Mouse (Mus musculus): Measurements from ENCODE around the gene Cdh15. TPM values are rescaled to one million over a fixed set of nuclear protein-coding genes. Genes with fewer than 3 reads are reported as not detected.

Cdh15 gene
- polyA plus RNA-seq, 1 experiment from 2014 or later: 0.85 TPM

DNA sequence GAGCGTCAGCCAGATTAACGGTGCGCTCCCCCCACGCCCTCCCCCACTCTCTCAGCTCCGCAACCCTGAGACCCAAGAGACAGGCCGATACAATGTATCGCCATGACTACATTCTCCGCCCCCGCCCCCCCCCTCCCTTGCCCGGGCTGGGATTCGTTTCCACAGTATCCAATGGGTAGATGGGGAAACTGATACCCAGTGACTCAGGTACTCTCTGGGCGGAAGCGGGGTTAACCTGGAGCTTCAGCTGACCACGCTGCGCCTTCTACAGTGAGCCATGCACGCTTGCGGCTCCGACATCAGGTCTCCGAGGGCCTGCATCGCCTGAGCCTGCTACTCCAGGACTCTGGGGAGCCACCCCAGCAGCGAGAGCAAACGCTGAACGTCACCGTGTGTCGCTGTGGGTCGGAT, 17.0 kb downstream of the Cdh15 start:
- Histone ChIP-seq H3K4me2 (no peak overlapping the region), H3K9ac (no peak overlapping the region)
- no peak for ATAC-seq (ENCODE audit: insufficient read depth)

DNA sequence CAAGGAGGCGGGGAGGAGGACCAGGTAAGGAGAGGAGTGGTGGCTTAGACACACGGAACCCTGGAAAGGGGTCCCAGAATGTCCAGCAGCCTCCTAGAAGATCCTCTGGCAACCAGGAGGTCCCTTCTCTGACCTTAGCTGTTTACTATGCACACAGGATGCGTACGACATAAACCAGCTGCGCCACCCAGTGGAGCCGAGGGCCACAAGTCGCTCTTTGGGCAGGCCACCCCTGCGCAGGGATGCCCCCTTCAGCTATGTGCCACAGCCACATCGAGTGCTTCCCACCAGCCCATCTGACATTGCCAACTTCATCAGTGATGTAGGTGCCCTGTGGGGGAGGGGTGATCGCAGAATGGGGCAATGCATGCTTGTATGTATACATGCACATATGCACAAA, 17.7 kb downstream of the Cdh15 start:
- peaks cover 42% of the 10 kb centered on the region for H3K27me3 ChIP-seq
- H3K36me3 ChIP-seq (replicated peaks): no peaks in the 10 kb centered on the region
- H3K4me2 ChIP-seq: no peak overlapping the region
- H3K4me3 ChIP-seq (replicated peaks): no peak overlapping the region
- WGBS (ENCODE audit: insufficient replicate concordance): 51% methylated on average over 10 of the region's 10 CpGs
- H3K9me3 ChIP-seq (replicated peaks): no peaks in the 10 kb centered on the region
- no peak overlapping the region for H3K27ac ChIP-seq (replicated peaks)
- no peak for ATAC-seq (ENCODE audit: insufficient read depth)
- peaks cover 5% of the 10 kb centered on the region for H3K4me1 ChIP-seq (replicated peaks)
- H3K9ac ChIP-seq: no peak overlapping the region

More for the DNA sequence above, 17.0 kb downstream of the Cdh15 start:
- Histone ChIP-seq H3K36me3 (replicated peaks) (no peaks in the 10 kb centered on the region), H3K27ac (replicated peaks) (no peak overlapping the region), H3K4me1 (replicated peaks) (peaks cover 3% of the 10 kb centered on the region), H3K27me3 (peaks cover 42% of the 10 kb centered on the region), H3K9me3 (replicated peaks) (no peaks in the 10 kb centered on the region), H3K4me3 (replicated peaks) (no peak overlapping the region)
- WGBS (ENCODE audit: insufficient replicate concordance): 56% methylated on average over 26 of the region's 26 CpGs

DNA sequence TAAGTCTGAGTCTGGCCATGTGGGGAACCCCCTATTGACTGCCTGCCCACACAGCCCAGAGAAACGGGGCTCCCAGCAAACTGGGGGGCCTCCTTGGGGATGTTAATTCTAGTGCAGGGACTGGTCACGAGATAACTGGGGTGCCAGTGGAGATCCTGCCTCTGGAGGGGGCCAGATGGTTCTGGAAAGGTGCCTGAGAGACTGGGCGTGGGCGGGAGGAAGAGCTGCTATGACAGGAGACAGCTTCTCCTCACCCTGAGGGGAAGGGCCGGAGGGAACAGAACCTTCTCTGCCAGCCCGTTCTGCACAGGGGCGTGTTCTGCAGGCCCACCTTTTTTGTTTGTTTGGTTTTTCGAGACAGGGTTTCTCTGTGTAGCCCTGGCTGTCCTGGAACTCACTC, 18.5 kb downstream of the Cdh15 start:
- Histone ChIP-seq H3K9me3 (replicated peaks) (no peaks in the 10 kb centered on the region), H3K27ac (replicated peaks) (no peak overlapping the region), H3K4me3 (replicated peaks) (no peak overlapping the region), H3K4me1 (replicated peaks) (peaks cover 10% of the 10 kb centered on the region), H3K27me3 (peaks cover 36% of the 10 kb centered on the region), H3K9ac (no peak overlapping the region), H3K36me3 (replicated peaks) (no peaks in the 10 kb centered on the region), H3K4me2 (no peak overlapping the region)
- ATAC-seq (ENCODE audit: insufficient read depth): no peak
- WGBS (ENCODE audit: insufficient replicate concordance): 50% methylated on average over 8 of the region's 8 CpGs

DNA sequence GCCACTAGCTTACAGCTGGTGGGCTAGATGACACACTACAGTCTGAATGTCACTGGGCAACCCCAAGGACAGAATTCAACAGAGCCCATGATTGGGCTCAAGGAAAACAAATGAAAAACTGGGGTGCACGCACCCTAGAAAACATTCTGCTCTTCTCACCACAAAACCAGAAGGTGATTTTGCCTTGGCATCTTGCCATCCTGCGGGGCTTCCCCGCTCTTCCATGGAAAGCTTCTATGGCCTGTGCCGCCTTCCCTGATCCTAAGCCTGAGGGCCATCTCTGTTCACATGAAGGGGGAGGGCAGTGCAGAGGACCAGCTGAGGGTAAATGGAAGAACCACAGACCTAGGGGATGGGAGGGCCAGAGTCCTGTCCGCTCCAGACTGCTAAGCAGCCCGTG, 20.2 kb downstream of the Cdh15 start:
- Histone ChIP-seq H3K36me3 (replicated peaks) (no peaks in the 10 kb centered on the region), H3K4me1 (replicated peaks) (peaks cover 20% of the 10 kb centered on the region), H3K27me3 (peaks cover 35% of the 10 kb centered on the region), H3K4me3 (replicated peaks) (no peak overlapping the region), H3K4me2 (no peak overlapping the region), H3K9me3 (replicated peaks) (no peaks in the 10 kb centered on the region), H3K27ac (replicated peaks) (no peak overlapping the region), H3K9ac (no peak overlapping the region)
- WGBS (ENCODE audit: insufficient replicate concordance): 76% methylated on average over 6 of the region's 6 CpGs
- no peak for ATAC-seq (ENCODE audit: insufficient read depth)

DNA sequence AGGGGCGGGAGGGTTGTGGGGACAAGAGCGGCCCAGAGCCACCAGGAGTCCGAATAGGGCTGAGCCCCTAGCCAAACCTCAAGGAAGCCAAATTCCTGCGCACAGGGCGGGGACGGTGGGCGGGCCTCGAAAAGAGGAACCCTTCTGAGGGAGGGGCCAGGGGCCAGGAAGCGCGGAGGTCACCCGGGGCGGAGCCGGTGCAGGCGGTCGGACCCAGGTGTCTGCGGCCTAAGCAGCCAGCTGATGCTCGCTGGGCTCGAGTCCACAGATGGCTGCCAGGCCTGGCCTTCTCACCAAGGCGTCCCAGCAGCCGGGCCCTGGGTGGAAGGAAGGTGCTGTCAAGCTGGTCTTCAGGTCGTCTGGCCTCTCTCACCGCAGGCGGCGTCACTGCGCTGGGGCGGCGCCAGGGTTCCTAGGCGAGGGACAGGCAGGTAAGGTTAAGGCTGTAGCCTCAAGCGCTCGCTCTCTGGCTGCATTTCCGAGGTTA, 22.7 kb downstream of the Cdh15 start:
- ATAC-seq (ENCODE audit: insufficient read depth): no peak
- H3K27me3 ChIP-seq: peaks cover 12% of the 10 kb centered on the region
- H3K4me1 ChIP-seq (replicated peaks): peaks cover 20% of the 10 kb centered on the region
- H3K36me3 ChIP-seq (replicated peaks): no peaks in the 10 kb centered on the region
- WGBS (ENCODE audit: insufficient replicate concordance): 11% methylated on average over 31 of the region's 31 CpGs
- H3K9me3 ChIP-seq (replicated peaks): no peaks in the 10 kb centered on the region
- H3K4me2 ChIP-seq: peak overlapping the region; percentile 69
- H3K9ac ChIP-seq: no peak overlapping the region
- no peak overlapping the region for H3K27ac ChIP-seq (replicated peaks)
- peak overlapping the region; percentile 45 for H3K4me3 ChIP-seq (replicated peaks)

DNA sequence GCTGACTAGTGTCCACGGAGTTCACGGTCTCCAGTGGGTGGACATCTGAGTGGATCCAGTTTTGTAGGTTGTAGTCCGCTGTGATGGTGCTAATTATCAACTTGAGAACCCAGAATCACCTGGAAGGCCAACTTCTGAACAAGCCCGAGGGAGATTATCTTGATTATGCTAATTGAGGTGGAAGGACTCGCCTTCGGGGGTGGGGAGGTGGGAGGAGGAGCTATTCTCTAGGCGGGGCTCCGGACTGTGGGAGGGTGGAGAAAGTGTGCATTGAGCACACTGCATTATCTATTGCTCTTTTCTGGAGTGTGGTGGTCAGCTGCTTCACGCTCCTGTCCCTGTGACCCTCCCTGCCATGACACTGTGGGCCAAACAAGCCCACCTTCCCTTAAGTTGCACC, 23.9 kb downstream of the Cdh15 start:
- H3K9ac ChIP-seq: no peak overlapping the region
- whole genome bisulfite sequencing (ENCODE audit: insufficient replicate concordance): 40% methylated on average over 9 of the region's 9 CpGs
- no peak overlapping the region for H3K27ac ChIP-seq (replicated peaks)
- H3K4me1 ChIP-seq (replicated peaks): peaks cover 20% of the 10 kb centered on the region
- no peaks in the 10 kb centered on the region for H3K36me3 ChIP-seq (replicated peaks)
- H3K9me3 ChIP-seq (replicated peaks): no peaks in the 10 kb centered on the region
- H3K4me3 ChIP-seq (replicated peaks): no peak overlapping the region
- peaks cover 3% of the 10 kb centered on the region; the same call in 1 of the 2 replicates for H3K27me3 ChIP-seq
- no peak; the same call in 1 of the 2 replicates for ATAC-seq (ENCODE audit: insufficient read depth)
- H3K4me2 ChIP-seq: 0 out of 2 replicates have a peak overlapping the region, but pooled peaks have one; percentile 1

DNA sequence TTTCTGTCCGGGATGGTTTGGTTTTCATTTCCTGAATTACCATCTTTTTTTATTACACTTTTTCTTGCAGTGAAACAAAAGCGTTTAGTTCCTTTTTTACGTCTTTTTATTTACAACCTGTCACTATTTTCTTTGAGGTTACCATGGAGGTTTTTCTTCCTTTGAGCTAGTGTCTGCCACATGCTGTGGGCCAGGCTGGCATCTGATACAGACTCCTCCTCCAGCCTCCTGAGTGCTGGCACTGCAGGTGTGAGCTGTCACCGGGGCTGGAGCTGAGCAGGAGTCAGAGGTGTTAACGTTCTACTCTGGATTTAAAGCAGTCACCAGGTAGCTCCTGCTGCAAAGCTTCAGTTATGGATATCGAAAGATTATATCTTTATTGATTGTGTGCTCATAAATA, 25.4 kb downstream of the Cdh15 start:
- H3K27ac ChIP-seq (replicated peaks): no peak overlapping the region

DNA sequence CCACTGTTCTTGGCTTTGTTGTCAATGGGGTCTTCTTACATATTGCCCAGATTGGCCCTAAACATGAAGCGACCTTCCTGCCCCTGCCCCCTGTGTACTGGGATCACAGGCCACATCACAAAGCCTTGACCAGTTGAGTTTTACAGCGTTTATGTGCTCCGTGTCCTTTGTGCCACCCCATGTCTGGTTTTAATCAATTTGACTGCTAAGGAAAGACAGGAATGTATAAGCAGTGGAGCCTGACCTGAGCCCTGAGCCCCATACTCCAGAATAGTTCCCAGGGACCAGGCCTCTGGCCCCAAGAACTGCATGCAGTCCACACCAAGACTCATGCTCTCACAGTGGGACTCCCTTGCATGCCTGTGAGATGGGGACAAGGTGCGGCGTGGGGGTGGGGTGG, 27.4 kb downstream of the Cdh15 start:
- no peaks in the 10 kb centered on the region for H3K36me3 ChIP-seq (replicated peaks)
- H3K27ac ChIP-seq (replicated peaks): no peak overlapping the region
- no peak overlapping the region for H3K4me3 ChIP-seq (replicated peaks)
- WGBS (ENCODE audit: insufficient replicate concordance): 51% methylated on average over 5 of the region's 5 CpGs
- no peak overlapping the region for H3K4me2 ChIP-seq
- H3K9ac ChIP-seq: no peak overlapping the region
- no peaks in the 10 kb centered on the region for H3K9me3 ChIP-seq (replicated peaks)
- H3K4me1 ChIP-seq (replicated peaks): peaks cover 17% of the 10 kb centered on the region
- ATAC-seq (ENCODE audit: insufficient read depth): no peak
- H3K27me3 ChIP-seq: no peaks in the 10 kb centered on the region

More for the DNA sequence above, 25.4 kb downstream of the Cdh15 start:
- no peak overlapping the region for H3K4me2 ChIP-seq
- H3K9ac ChIP-seq: no peak overlapping the region
- H3K36me3 ChIP-seq (replicated peaks): no peaks in the 10 kb centered on the region
- H3K4me3 ChIP-seq (replicated peaks): no peak overlapping the region
- 28% methylated on average over 6 of the region's 6 CpGs for WGBS (ENCODE audit: insufficient replicate concordance)
- no peaks in the 10 kb centered on the region for H3K9me3 ChIP-seq (replicated peaks)
- ATAC-seq (ENCODE audit: insufficient read depth): no peak
- peaks cover 20% of the 10 kb centered on the region for H3K4me1 ChIP-seq (replicated peaks)
- H3K27me3 ChIP-seq: peaks cover 2% of the 10 kb centered on the region; the same call in 1 of the 2 replicates

DNA sequence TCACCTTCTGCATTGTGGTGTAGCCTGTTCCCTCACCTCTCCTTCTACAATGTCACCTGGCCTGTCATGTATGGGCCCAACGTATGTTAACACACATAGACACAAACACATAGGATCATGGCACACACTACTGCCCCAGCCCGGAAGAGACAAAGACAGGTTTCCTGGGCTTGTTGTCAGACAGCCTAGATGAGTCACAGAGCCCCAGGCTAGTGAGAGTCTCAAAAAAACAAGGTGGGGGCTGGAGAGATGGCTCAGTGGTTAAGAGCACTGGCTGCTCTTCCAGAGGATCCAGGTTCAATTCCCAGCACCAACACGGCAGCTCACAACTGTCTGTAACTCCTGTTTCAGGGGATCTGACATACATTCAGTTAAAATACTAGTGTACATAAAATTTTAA, 30.5 kb downstream of the Cdh15 start:
- no peak for ATAC-seq (ENCODE audit: insufficient read depth)
- no peaks in the 10 kb centered on the region for H3K9me3 ChIP-seq (replicated peaks)
- WGBS (ENCODE audit: insufficient replicate concordance): 66% methylated on average over 3 of the region's 3 CpGs
- H3K4me2 ChIP-seq: no peak overlapping the region
- H3K4me3 ChIP-seq (replicated peaks): no peak overlapping the region
- H3K4me1 ChIP-seq (replicated peaks): no peaks in the 10 kb centered on the region
- H3K9ac ChIP-seq: no peak overlapping the region
- H3K27ac ChIP-seq (replicated peaks): no peak overlapping the region
- no peaks in the 10 kb centered on the region for H3K27me3 ChIP-seq
- peaks cover 16% of the 10 kb centered on the region for H3K36me3 ChIP-seq (replicated peaks)

DNA sequence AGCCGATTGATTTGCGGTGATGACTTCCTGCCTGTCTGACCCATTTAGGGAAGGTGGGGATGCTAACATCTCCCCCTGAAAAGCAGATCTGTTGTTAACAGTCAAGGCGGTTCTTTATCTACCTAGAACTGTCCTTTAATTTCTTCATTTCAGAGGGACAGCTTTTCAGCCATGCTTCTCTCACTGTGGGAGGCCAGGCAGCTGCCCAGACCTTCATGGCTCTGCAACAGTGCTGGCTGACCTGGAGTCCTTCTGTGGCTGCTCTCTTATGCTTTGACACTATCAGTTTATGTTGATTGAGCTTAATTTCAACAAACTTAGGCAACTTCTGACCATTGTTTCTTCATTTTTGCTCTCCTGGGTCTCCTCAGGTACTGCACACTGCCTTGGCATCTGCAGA, 32.5 kb downstream of the Cdh15 start:
- no peaks in the 10 kb centered on the region for H3K9me3 ChIP-seq (replicated peaks)
- no peaks in the 10 kb centered on the region for H3K4me1 ChIP-seq (replicated peaks)
- peaks cover 36% of the 10 kb centered on the region for H3K36me3 ChIP-seq (replicated peaks)
- H3K4me2 ChIP-seq: no peak overlapping the region
- no peak overlapping the region for H3K27ac ChIP-seq (replicated peaks)
- no peak overlapping the region for H3K9ac ChIP-seq
- no peak for ATAC-seq (ENCODE audit: insufficient read depth)
- no peak overlapping the region for H3K4me3 ChIP-seq (replicated peaks)
- WGBS (ENCODE audit: insufficient replicate concordance): 54% methylated on average over 3 of the region's 3 CpGs
- H3K27me3 ChIP-seq: no peaks in the 10 kb centered on the region

DNA sequence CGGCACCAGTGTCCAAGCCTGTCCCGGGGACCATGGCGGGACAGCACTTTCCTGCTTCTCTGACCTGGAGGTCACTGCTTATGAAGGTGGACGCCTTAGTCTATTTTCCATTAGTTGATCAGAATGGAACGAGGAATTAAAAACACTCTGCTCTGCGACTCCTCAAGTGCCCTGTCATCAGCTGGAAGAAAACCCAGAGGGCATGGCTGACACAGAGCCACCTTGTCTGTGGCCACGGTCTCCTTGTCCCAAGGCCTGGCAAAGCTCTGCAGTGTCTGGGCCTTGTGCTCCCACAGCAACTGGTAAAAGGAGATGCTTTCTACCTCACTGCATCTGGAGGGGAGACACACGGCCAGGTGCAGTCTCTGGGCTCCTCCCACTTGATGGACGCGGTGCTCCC, 35.9 kb downstream of the Cdh15 start:
- no peaks in the 10 kb centered on the region for H3K9me3 ChIP-seq (replicated peaks)
- no peaks in the 10 kb centered on the region for H3K27me3 ChIP-seq
- H3K27ac ChIP-seq (replicated peaks): no peak overlapping the region
- 88% methylated on average over 10 of the region's 10 CpGs for WGBS (ENCODE audit: insufficient replicate concordance)
- H3K4me1 ChIP-seq (replicated peaks): no peaks in the 10 kb centered on the region
- ATAC-seq (ENCODE audit: insufficient read depth): no peak
- no peak overlapping the region for H3K4me3 ChIP-seq (replicated peaks)
- H3K4me2 ChIP-seq: no peak overlapping the region
- peaks cover 70% of the 10 kb centered on the region for H3K36me3 ChIP-seq (replicated peaks)
- no peak overlapping the region for H3K9ac ChIP-seq

DNA sequence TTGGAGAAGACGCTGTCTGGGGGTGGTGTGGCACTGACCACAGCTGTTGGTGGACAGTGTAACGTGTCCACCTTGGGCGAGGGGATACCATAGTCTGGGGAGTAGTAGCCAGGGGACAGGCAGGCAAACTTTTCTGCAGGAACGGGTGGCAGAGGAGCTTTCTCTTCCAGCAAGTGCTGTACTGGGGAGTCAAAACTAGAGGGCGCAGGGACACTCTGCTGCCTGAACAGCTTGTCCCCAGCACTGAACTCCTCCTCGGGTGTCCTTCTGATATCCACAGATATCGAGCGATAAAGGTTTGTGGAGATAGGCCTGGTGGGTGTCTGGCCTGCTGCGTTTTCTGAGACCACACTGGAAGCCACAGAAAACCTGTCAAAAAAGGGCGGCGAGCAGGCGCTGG, 43.7 kb downstream of the Cdh15 start:
- no peak overlapping the region for H3K4me3 ChIP-seq (replicated peaks)
- no peaks in the 10 kb centered on the region for H3K4me1 ChIP-seq (replicated peaks)
- H3K9me3 ChIP-seq (replicated peaks): no peaks in the 10 kb centered on the region
- H3K27me3 ChIP-seq: no peaks in the 10 kb centered on the region
- ATAC-seq (ENCODE audit: insufficient read depth): no peak
- 78% methylated on average over 12 of the region's 12 CpGs for whole genome bisulfite sequencing (ENCODE audit: insufficient replicate concordance)
- H3K4me2 ChIP-seq: no peak overlapping the region
- H3K9ac ChIP-seq: no peak overlapping the region
- no peak overlapping the region for H3K27ac ChIP-seq (replicated peaks)
- peaks cover 99% of the 10 kb centered on the region for H3K36me3 ChIP-seq (replicated peaks)
